Mouse (Mus musculus) cortical plate, adult 2 months (tissue): ENCODE results near the gene Plekha4.

Experiments
- CTCF ChIP-seq: fragments of 200-500 bp; IDR thresholded peaks from 2 replicates; pipeline ENCODE4 v1.5.1; 2011; ENCODE audit warnings: mild to moderate bottlenecking, control low read depth, low read length; ENCODE audit not compliant: insufficient read depth; ENCODE audit errors: extremely low read depth
- POLR2A ChIP-seq: fragments of 200-500 bp; IDR thresholded peaks from 2 replicates; pipeline ENCODE4 v1.6.1; 2011; ENCODE audit warnings: mild to moderate bottlenecking, low read length, control low read depth; ENCODE audit not compliant: insufficient read depth; ENCODE audit errors: extremely low read depth

DNA sequence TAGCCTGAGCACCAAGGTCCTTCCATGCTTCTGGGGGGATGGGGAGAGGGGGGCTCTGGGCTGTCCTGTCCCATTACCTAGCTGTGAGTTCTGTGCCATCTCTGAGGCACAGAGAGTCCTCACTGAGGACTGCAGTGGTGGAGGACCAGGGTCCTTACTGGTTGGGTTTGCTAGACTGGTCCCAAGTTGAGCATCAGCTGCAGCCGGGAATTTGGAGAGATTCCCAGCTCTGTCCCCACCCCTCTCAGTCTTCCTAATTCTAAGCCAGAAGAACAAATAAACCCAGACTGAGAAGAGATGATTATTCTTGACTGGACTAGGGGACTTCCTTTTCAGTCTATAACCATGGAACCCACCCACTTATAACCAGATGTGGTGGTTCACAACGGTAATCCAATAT is 4.5 kb downstream of the Plekha4 start:
- TF ChIP-seq CTCF (no peak), POLR2A (no peak)
